7 mouse cellular contexts compared by ENCODE assay signal in genomic region chr2:165886482-165886856, GRCm38 (mm10). TPM values are rescaled to one million over a fixed set of nuclear protein-coding genes. Genes with fewer than 3 reads are reported as not detected.
A peak's percentile ranks its signal among the peaks of the same experiment; 100 is the strongest.
DNase-seq lines count a peak whose midpoint lies in the region; ATAC-seq and TF ChIP-seq lines count a peak whose summit lies in the region.

No protein-coding gene starts in this region.

- TF ChIP-seq EP300 in CH12.LX (IDR thresholded peaks at IDR 0.05; ENCODE audit: low read length) (no peak), MEL (IDR thresholded peaks at IDR 0.05; ENCODE audit: low read depth in 1 of 2, low read length in 2 of 2) (no peak)

- H3K4me3 ChIP-seq in CH12.LX (replicated peaks in 1 of 3; ENCODE audit: low read depth in 2 of 3, low read length in 2 of 3, poor library complexity in 1 of 3) (no peak overlapping the region), MEL (ENCODE audit: control insufficient read depth in 1 of 2, insufficient read depth in 1 of 2, low read depth in 2 of 2, low read length in 2 of 2) (no peak overlapping the region)
- no peak overlapping the region for H3K4me3 ChIP-seq in limb, embryonic 12.5 days (replicated peaks)
- H3K4me3 ChIP-seq in olfactory bulb, adult 2 months (ENCODE audit: insufficient read depth, low read depth, low read length) = no peak overlapping the region

- no peak overlapping the region for H3K4me2 ChIP-seq in CH12.LX (ENCODE audit: insufficient read depth, low read depth, poor library complexity, severe bottlenecking)
- H3K4me2 ChIP-seq in limb, embryonic 12.5 days = peak overlapping the region; percentile 37

- dilution Hi-C loops in CH12.LX (cut with MboI; ENCODE audit: extremely low pct_ligation_motif_present, extremely low pct_unique_long_range_greater_than_20kb, low sequenced_read_pairs) = no loop called here

- H3K27me3 ChIP-seq in CH12.LX (replicated peaks) (no peaks in the 10 kb centered on the region), MEL (ENCODE audit: control insufficient read depth in 1 of 2, insufficient read depth in 2 of 2, low read length in 2 of 2) (no peaks in the 10 kb centered on the region)
- H3K27me3 ChIP-seq in limb, embryonic 12.5 days = no peaks in the 10 kb centered on the region

- in situ Hi-C loops in CH12.LX (cut with MboI; ENCODE audit: low pct_ligation_motif_present, low pct_unique_long_range_greater_than_20kb, low sequenced_read_pairs) = no loop called here

- intact Hi-C loops in heart, postnatal 36 days (cut with DNase I) = no loop called here

- H3K9ac ChIP-seq in CH12.LX (ENCODE audit: insufficient read depth, low read depth) (peak overlapping the region; percentile 98), MEL (ENCODE audit: control insufficient read depth, low read depth, low read length, poor library complexity, severe bottlenecking) (peak overlapping the region; percentile 97)
- H3K9ac ChIP-seq in limb, embryonic 12.5 days (replicated peaks) = peak overlapping the region; percentile 44

- TF ChIP-seq RAD21 in CH12.LX (IDR thresholded peaks at IDR 0.05; ENCODE audit: low read depth, low read length) (no peak), MEL (IDR thresholded peaks at IDR 0.05; ENCODE audit: low read depth, low read length) (no peak)

- peaks cover 33 to 57% of the 10 kb centered on the region in 2 experiments for H3K4me1 ChIP-seq in CH12.LX (ENCODE audit: control insufficient read depth in 1 of 2, insufficient read depth in 2 of 2)
- H3K4me1 ChIP-seq in MEL (ENCODE audit: control insufficient read depth in 1 of 2, insufficient read depth in 2 of 2, low read length in 2 of 2) = peaks cover 28 to 67% of the 10 kb centered on the region in 2 experiments
- H3K4me1 ChIP-seq in limb, embryonic 12.5 days (replicated peaks) = peaks cover 85% of the 10 kb centered on the region
- peaks cover 70% of the 10 kb centered on the region for H3K4me1 ChIP-seq in olfactory bulb, adult 2 months (ENCODE audit: control insufficient read depth, insufficient read depth, low read length)

- H3K9me3 ChIP-seq in CH12.LX (replicated peaks; ENCODE audit: low read length) (no peaks in the 10 kb centered on the region), MEL (replicated peaks; ENCODE audit: insufficient read depth, low read length) (no peaks in the 10 kb centered on the region)
- H3K9me3 ChIP-seq in limb, embryonic 12.5 days = no peaks in the 10 kb centered on the region

- TF ChIP-seq CTCF in CH12.LX (conservative IDR thresholded peaks at IDR 0.05 in 1 of 2, IDR thresholded peaks at IDR 0.05 in 1 of 2; ENCODE audit: low read depth in 2 of 2, low read length in 2 of 2) (no peak), MEL (IDR thresholded peaks at IDR 0.05 in 2 of 3, conservative IDR thresholded peaks at IDR 0.05 in 1 of 3; ENCODE audit: control insufficient read depth in 1 of 3, insufficient read depth in 1 of 3, low read depth in 2 of 3, low read length in 3 of 3, poor library complexity in 1 of 3, severe bottlenecking in 1 of 3) (no peak)
- TF ChIP-seq CTCF in olfactory bulb, adult 2 months (IDR thresholded peaks at IDR 0.05; ENCODE audit: insufficient read depth, low read depth, low read length) = no peak

- H3K79me2 ChIP-seq in CH12.LX (replicated peaks; ENCODE audit: control insufficient read depth, extremely low read depth, insufficient read depth, poor library complexity, severe bottlenecking) = peaks cover 26% of the 10 kb centered on the region
- peaks cover 73% of the 10 kb centered on the region for H3K79me2 ChIP-seq in MEL (ENCODE audit: control insufficient read depth, insufficient read depth, low read length, poor library complexity)

- H3K27ac ChIP-seq in CH12.LX (ENCODE audit: insufficient read depth, low read depth) (peak overlapping the region; percentile 67), MEL (ENCODE audit: control insufficient read depth, low read depth, low read length) (peak overlapping the region; percentile 100)
- H3K27ac ChIP-seq in limb, embryonic 12.5 days = peak overlapping the region; percentile 100
- H3K27ac ChIP-seq in olfactory bulb, adult 2 months (ENCODE audit: insufficient read depth, low read depth, low read length) = peak overlapping the region; percentile 100

- H3K36me3 ChIP-seq in CH12.LX (replicated peaks in 1 of 2; ENCODE audit: control insufficient read depth in 1 of 2, insufficient read depth in 1 of 2, low read length in 1 of 2) (peaks cover 0 to 11% of the 10 kb centered on the region in 2 experiments), MEL (ENCODE audit: control insufficient read depth in 1 of 2, insufficient read depth in 2 of 2, low read length in 2 of 2) (peaks cover 0 to 57% of the 10 kb centered on the region in 2 experiments; a peak in 2 of 4 replicates)
- H3K36me3 ChIP-seq in limb, embryonic 12.5 days = no peaks in the 10 kb centered on the region

- WGBS in limb, embryonic 12.5 days = 1% methylated on average over 3 of the region's 3 CpGs
- 5% methylated on average over 3 of the region's 3 CpGs for WGBS in olfactory bulb, adult 2 months

- no peak for ATAC-seq in limb, embryonic 12.5 days (ENCODE audit: insufficient number of reproducible peaks, insufficient read depth, low FRiP score, low TSS enrichment, low read depth)
- ATAC-seq in CD4-positive, CD25-positive, alpha-beta regulatory T cell, adult 4 months = no peak

- DNase-seq in CH12.LX (ENCODE audit: extremely low read depth) (no peak), MEL (ENCODE audit: low read depth, low spot score) (no peak)
- DNase-seq in embryo, embryonic 10 days (ENCODE audit: low spot score) = peak; percentile 76
- DNase-seq in heart, postnatal 36 days = peak; percentile 41 to 58

- TF ChIP-seq POLR2A in CH12.LX (IDR thresholded peaks at IDR 0.05; ENCODE audit: low read depth, low read length) (no peak), MEL (IDR thresholded peaks at IDR 0.05; ENCODE audit: control insufficient read depth in 1 of 2, insufficient read depth in 1 of 2, low read depth in 1 of 2, low read length in 2 of 2, poor library complexity in 1 of 2) (no peak)
- TF ChIP-seq POLR2A in olfactory bulb, adult 2 months (IDR thresholded peaks at IDR 0.05; ENCODE audit: insufficient read depth, low read depth, low read length) = no peak

TF ChIP-seq in CH12.LX, 34 proteins besides CTCF, POLR2A, EP300 and RAD21:
- TF ChIP-seq ZMIZ1 (IDR thresholded peaks at IDR 0.05; ENCODE audit: low read depth, low read length) = no peak
- no peak for TF ChIP-seq HCFC1 (IDR thresholded peaks at IDR 0.05; ENCODE audit: low read depth, low read length)

TF ChIP-seq in MEL, 35 proteins besides CTCF, POLR2A, EP300 and RAD21:
- TF ChIP-seq ZMIZ1 (IDR thresholded peaks at IDR 0.05; ENCODE audit: low read depth, low read length) = no peak

RNA-seq across cellular contexts. Expression of gene Zmynd8, which starts 12.3 kb away (rescaled TPM):
- total RNA-seq in CH12.LX (2012; rRNA removed) (34.0 and 35.1 TPM in 2 replicates), CH12.LX (2014; rRNA removed) (29.5 and 33.6 TPM in 2 replicates), MEL (2012; rRNA removed) (30.3 and 37.3 TPM in 2 replicates)
- polyA plus RNA-seq in CH12.LX (2012; ENCODE audit: insufficient read length, low read depth) (76.1 and 84.5 TPM in 2 replicates), MEL (2012; ENCODE audit: insufficient read depth in 1 of 2, insufficient read length in 2 of 2, low read depth in 1 of 2, low replicate concordance in 2 of 2, missing spikeins in 1 of 2) (10 to 100 TPM; 41.6 to 89.2 TPM)
- 10 to 100 TPM; 46.5 to 48.0 TPM for total RNA-seq in heart, postnatal 36 days (2021)
- polyA plus RNA-seq in limb, embryonic 12.5 days (2016; fragmentation: Nextera tagmentation; extraction: Ambion mirVana) = 55.3 and 57.0 TPM in 2 replicates
- polyA plus RNA-seq in olfactory bulb, adult 2 months (2012; ENCODE audit: insufficient read depth, insufficient read length, low replicate concordance, missing spikeins) = 440 TPM in 1 of 2 replicates, not detected in the other
- 10 to 100 TPM; 66.6 to 75.4 TPM for polyA plus RNA-seq in CD4-positive, CD25-positive, alpha-beta regulatory T cell, adult 4 months (2017; shearing (Covaris generic))

Comparison
In these comparisons a context has a peak if more than half of its experiments do, and no peak if none do; other contexts are left out.
1. DNase-seq: peak in embryo, embryonic 10 days (single experiment) and heart, postnatal 36 days (2 of 2); none in CH12.LX (single experiment) and MEL (single experiment).
2. H3K9ac ChIP-seq: peak in every context shown above with its lines; median percentile 98 in CH12.LX; 97 in MEL; 44 in limb, embryonic 12.5 days.
3. Peak in every context shown above with its lines, with median percentiles within 50 percentile points of each other: H3K27ac ChIP-seq.